Mouse (Mus musculus): ENCODE measurements around the gene Siah2.

DNA sequence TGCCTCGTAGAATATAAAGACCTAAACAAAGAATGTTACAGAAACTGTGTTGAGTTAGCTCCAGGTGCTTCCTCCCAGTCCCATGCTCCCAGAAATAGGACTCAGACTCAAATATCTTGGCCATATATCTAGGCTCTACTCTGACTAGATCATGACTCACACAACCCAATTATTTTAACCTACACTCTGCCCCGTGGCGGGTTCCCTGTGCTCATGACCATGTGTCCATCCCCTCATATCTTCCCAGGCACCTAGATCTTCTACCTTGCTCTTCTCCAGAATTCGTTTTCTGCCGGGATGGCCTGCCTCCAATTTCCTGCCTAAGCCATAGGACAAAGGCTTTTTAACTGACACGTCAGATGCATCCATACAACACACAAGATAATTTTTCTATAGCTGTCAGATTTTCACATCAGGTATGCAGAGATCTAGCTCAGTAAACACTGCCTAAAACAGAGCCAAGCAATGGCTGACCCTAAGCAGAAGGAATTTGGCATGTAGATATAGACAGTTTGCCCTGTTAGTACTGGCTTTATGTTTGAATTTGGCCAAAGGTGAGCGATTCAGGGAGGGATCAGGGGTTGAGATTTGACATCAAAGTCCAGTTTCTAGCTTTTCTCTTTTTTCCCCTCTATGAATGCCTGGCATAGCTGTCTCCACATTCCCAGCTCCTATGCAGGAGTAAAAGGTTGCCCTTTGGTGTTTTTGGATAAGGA, 5.8 kb downstream of the Siah2 start:
- TF ChIP-seq ZC3H11A (IDR thresholded peaks at IDR 0.05; ENCODE audit: borderline replicate concordance, low read depth, low read length) (no peak), CHD2 (IDR thresholded peaks at IDR 0.05; ENCODE audit: low read depth, low read length) (no peak)

Measured in ES-E14 (cell line).